Mouse (Mus musculus): ENCODE data around the gene Fam104a. TPM values are rescaled to one million over a fixed set of nuclear protein-coding genes. Genes with fewer than 3 reads are reported as not detected.
A peak's percentile ranks its signal among the peaks of the same experiment; 100 is the strongest.
"Not testable (repeated sequence)": the region's sequence is repeated elsewhere in the genome, so short reads cannot be mapped to it uniquely, and the experiment has no call there.

The Fam104a gene
- polyA plus RNA-seq, 1 experiment, result 143 TPM

- Histone ChIP-seq H3K36me3 (ENCODE audit: control insufficient read depth, insufficient read depth, low read length) (peaks cover 4% of the 10 kb centered on the region), H3K4me3 (ENCODE audit: control insufficient read depth, low read depth, low read length) (peak overlapping the region; percentile 32)
- no peak for TF ChIP-seq CTCF (IDR thresholded peaks at IDR 0.05; ENCODE audit: control insufficient read depth, insufficient read depth, insufficient replicate concordance, low read depth, low read length)
- TF ChIP-seq POLR2A (IDR thresholded peaks at IDR 0.05; ENCODE audit: control insufficient read depth, low read depth, low read length), result no peak
These were observed 17.8 kb downstream of the Fam104a start for GRCm38 (mm10) chr11:113666205-113666604.

GRCm38 (mm10) chr11:113664279-113664678 lies 19.7 kb downstream of the Fam104a start:
- peaks cover 5% of the 10 kb centered on the region for H3K36me3 ChIP-seq (ENCODE audit: control insufficient read depth, insufficient read depth, low read length)
- no peak overlapping the region for H3K4me3 ChIP-seq (ENCODE audit: control insufficient read depth, low read depth, low read length)
- TF ChIP-seq POLR2A (IDR thresholded peaks at IDR 0.05; ENCODE audit: control insufficient read depth, low read depth, low read length) (no peak), CTCF (IDR thresholded peaks at IDR 0.05; ENCODE audit: control insufficient read depth, insufficient read depth, insufficient replicate concordance, low read depth, low read length) (no peak)
- no peaks in the 10 kb centered on the region for H3K27me3 ChIP-seq (ENCODE audit: control insufficient read depth, insufficient read depth, low read length)
- H3K27ac ChIP-seq (ENCODE audit: control insufficient read depth, insufficient read depth, low read depth, low read length), result no peak overlapping the region
- H3K4me1 ChIP-seq (ENCODE audit: control insufficient read depth, insufficient read depth, low read length), result peaks cover 3% of the 10 kb centered on the region

More at GRCm38 (mm10) chr11:113666205-113666604, 17.8 kb downstream of the Fam104a start:
- Histone ChIP-seq H3K4me1 (ENCODE audit: control insufficient read depth, insufficient read depth, low read length) (peaks cover 3% of the 10 kb centered on the region), H3K27me3 (ENCODE audit: control insufficient read depth, insufficient read depth, low read length) (no peaks in the 10 kb centered on the region), H3K27ac (ENCODE audit: control insufficient read depth, insufficient read depth, low read depth, low read length) (no peak overlapping the region)

GRCm38 (mm10) chr11:113661835-113662351 lies 22.1 kb downstream of the Fam104a start:
- Histone ChIP-seq H3K27me3 (ENCODE audit: control insufficient read depth, insufficient read depth, low read length) (no peaks in the 10 kb centered on the region), H3K27ac (ENCODE audit: control insufficient read depth, insufficient read depth, low read depth, low read length) (no peak overlapping the region), H3K4me3 (ENCODE audit: control insufficient read depth, low read depth, low read length) (no peak overlapping the region), H3K4me1 (ENCODE audit: control insufficient read depth, insufficient read depth, low read length) (peaks cover 3% of the 10 kb centered on the region), H3K36me3 (ENCODE audit: control insufficient read depth, insufficient read depth, low read length) (peaks cover 5% of the 10 kb centered on the region)
- TF ChIP-seq POLR2A (IDR thresholded peaks at IDR 0.05; ENCODE audit: control insufficient read depth, low read depth, low read length) (no peak), CTCF (IDR thresholded peaks at IDR 0.05; ENCODE audit: control insufficient read depth, insufficient read depth, insufficient replicate concordance, low read depth, low read length) (no peak)

GRCm38 (mm10) chr11:113660940-113661339 lies 23.0 kb downstream of the Fam104a start:
- Histone ChIP-seq H3K27me3 (ENCODE audit: control insufficient read depth, insufficient read depth, low read length) (no peaks in the 10 kb centered on the region), H3K4me1 (ENCODE audit: control insufficient read depth, insufficient read depth, low read length) (no peaks in the 10 kb centered on the region), H3K27ac (ENCODE audit: control insufficient read depth, insufficient read depth, low read depth, low read length) (no peak overlapping the region), H3K36me3 (ENCODE audit: control insufficient read depth, insufficient read depth, low read length) (peaks cover 2% of the 10 kb centered on the region; the same call in 1 of the 2 replicates), H3K4me3 (ENCODE audit: control insufficient read depth, low read depth, low read length) (no peak overlapping the region)
- TF ChIP-seq POLR2A (IDR thresholded peaks at IDR 0.05; ENCODE audit: control insufficient read depth, low read depth, low read length), result no peak
- TF ChIP-seq CTCF (IDR thresholded peaks at IDR 0.05; ENCODE audit: control insufficient read depth, insufficient read depth, insufficient replicate concordance, low read depth, low read length), result no peak

- not testable (repeated sequence) for H3K27me3 ChIP-seq (ENCODE audit: control insufficient read depth, insufficient read depth, low read length); H3K4me3 ChIP-seq (ENCODE audit: control insufficient read depth, low read depth, low read length); H3K36me3 ChIP-seq (ENCODE audit: control insufficient read depth, insufficient read depth, low read length); H3K27ac ChIP-seq (ENCODE audit: control insufficient read depth, insufficient read depth, low read depth, low read length); H3K4me1 ChIP-seq (ENCODE audit: control insufficient read depth, insufficient read depth, low read length)
These were observed 23.7 kb downstream of the Fam104a start for GRCm38 (mm10) chr11:113660213-113660612.

- Histone ChIP-seq H3K27ac (ENCODE audit: control insufficient read depth, insufficient read depth, low read depth, low read length) (no peak overlapping the region), H3K4me3 (ENCODE audit: control insufficient read depth, low read depth, low read length) (no peak overlapping the region), H3K4me1 (ENCODE audit: control insufficient read depth, insufficient read depth, low read length) (no peaks in the 10 kb centered on the region), H3K36me3 (ENCODE audit: control insufficient read depth, insufficient read depth, low read length) (peaks cover 2% of the 10 kb centered on the region; the same call in 1 of the 2 replicates), H3K27me3 (ENCODE audit: control insufficient read depth, insufficient read depth, low read length) (no peaks in the 10 kb centered on the region)
- no peak for TF ChIP-seq CTCF (IDR thresholded peaks at IDR 0.05; ENCODE audit: control insufficient read depth, insufficient read depth, insufficient replicate concordance, low read depth, low read length)
These were observed 25.2 kb downstream of the Fam104a start for GRCm38 (mm10) chr11:113658763-113659162.

GRCm38 (mm10) chr11:113658319-113658718 lies 25.6 kb downstream of the Fam104a start:
- Histone ChIP-seq H3K36me3 (ENCODE audit: control insufficient read depth, insufficient read depth, low read length) (peaks cover 2% of the 10 kb centered on the region; the same call in 1 of the 2 replicates), H3K4me1 (ENCODE audit: control insufficient read depth, insufficient read depth, low read length) (no peaks in the 10 kb centered on the region), H3K27me3 (ENCODE audit: control insufficient read depth, insufficient read depth, low read length) (no peaks in the 10 kb centered on the region), H3K27ac (ENCODE audit: control insufficient read depth, insufficient read depth, low read depth, low read length) (no peak overlapping the region), H3K4me3 (ENCODE audit: control insufficient read depth, low read depth, low read length) (no peak overlapping the region)
- TF ChIP-seq CTCF (IDR thresholded peaks at IDR 0.05; ENCODE audit: control insufficient read depth, insufficient read depth, insufficient replicate concordance, low read depth, low read length) (no peak), POLR2A (IDR thresholded peaks at IDR 0.05; ENCODE audit: control insufficient read depth, low read depth, low read length) (no peak)

- no peak for TF ChIP-seq CTCF (IDR thresholded peaks at IDR 0.05; ENCODE audit: control insufficient read depth, insufficient read depth, insufficient replicate concordance, low read depth, low read length)
- Histone ChIP-seq H3K4me1 (ENCODE audit: control insufficient read depth, insufficient read depth, low read length) (no peaks in the 10 kb centered on the region), H3K27me3 (ENCODE audit: control insufficient read depth, insufficient read depth, low read length) (no peaks in the 10 kb centered on the region), H3K36me3 (ENCODE audit: control insufficient read depth, insufficient read depth, low read length) (peaks cover 2% of the 10 kb centered on the region; the same call in 1 of the 2 replicates), H3K4me3 (ENCODE audit: control insufficient read depth, low read depth, low read length) (no peak overlapping the region), H3K27ac (ENCODE audit: control insufficient read depth, insufficient read depth, low read depth, low read length) (no peak overlapping the region)
These were observed 26.7 kb downstream of the Fam104a start for GRCm38 (mm10) chr11:113657221-113657620.

Measured in testis, adult 2 months (tissue).